Mouse (Mus musculus) fat pad, adult 2 months (tissue): ENCODE data around the gene Lamtor5.
"Not testable (repeated sequence)": the region's sequence is repeated elsewhere in the genome, so short reads cannot be mapped to it uniquely, and the experiment has no call there.

Source experiments
- DNase-seq: peaks from one replicate; pipeline ENCODE4 v3.0.0-alpha.2; 2011; ENCODE audit warnings: low read depth, low spot score; ENCODE audit errors: extremely low read depth

Gene Lamtor5

GRCm38 (mm10) chr3:107266814-107267345 lies 11.8 kb upstream of the Lamtor5 start:
- no peak for DNase-seq

- DNase-seq: no peak
Measured at GRCm38 (mm10) chr3:107272433-107272832, 6.2 kb upstream of the Lamtor5 start.

- DNase-seq: no peak
Measured at GRCm38 (mm10) chr3:107273820-107274219, 4.8 kb upstream of the Lamtor5 start.

- no peak for DNase-seq
Measured at GRCm38 (mm10) chr3:107275351-107275750, 3.3 kb upstream of the Lamtor5 start.

- DNase-seq: no peak
Measured at GRCm38 (mm10) chr3:107275996-107276395, 2.7 kb upstream of the Lamtor5 start.

- DNase-seq: no peak
Measured at GRCm38 (mm10) chr3:107276626-107277025, 2.0 kb upstream of the Lamtor5 start.

GRCm38 (mm10) chr3:107286123-107286522 lies 7.5 kb downstream of the Lamtor5 start:
- DNase-seq: no peak

GRCm38 (mm10) chr3:107287346-107287745 lies 8.7 kb downstream of the Lamtor5 start:
- no peak for DNase-seq

GRCm38 (mm10) chr3:107290764-107291381 lies 12.2 kb downstream of the Lamtor5 start, which contains the start of gene Slc16a4:
Gene Slc16a4, plus strand, starts transcription at chr3:107291230.
- no peak for DNase-seq

GRCm38 (mm10) chr3:107295672-107296360 lies 17.2 kb downstream of the Lamtor5 start:
- no peak for DNase-seq

- not testable (repeated sequence) for DNase-seq
Measured at GRCm38 (mm10) chr3:107296917-107297316, 18.3 kb downstream of the Lamtor5 start.

- DNase-seq: no peak
Measured at GRCm38 (mm10) chr3:107317338-107317737, 38.7 kb downstream of the Lamtor5 start.

GRCm38 (mm10) chr3:107321141-107321540 lies 42.5 kb downstream of the Lamtor5 start:
- DNase-seq: no peak

GRCm38 (mm10) chr3:107321776-107322175 lies 43.1 kb downstream of the Lamtor5 start:
- no peak for DNase-seq

- DNase-seq: no peak
Measured at GRCm38 (mm10) chr3:107326442-107326841, 47.8 kb downstream of the Lamtor5 start.

- DNase-seq: no peak
Measured at GRCm38 (mm10) chr3:107330503-107331424, 52.1 kb downstream of the Lamtor5 start.

GRCm38 (mm10) chr3:107331746-107332126 lies 53.1 kb downstream of the Lamtor5 start:
- DNase-seq: no peak

- DNase-seq: no peak
Measured at GRCm38 (mm10) chr3:107332127-107332959, 53.7 kb downstream of the Lamtor5 start.

- DNase-seq: peak; percentile 98
Measured at GRCm38 (mm10) chr3:107332960-107333380, 54.3 kb downstream of the Lamtor5 start.
